Comparison of ENCODE assay signal across 8 mouse cellular contexts in genomic region chr7:45121404-45121803, GRCm38 (mm10). TPM values are rescaled to one million over a fixed set of nuclear protein-coding genes. Genes with fewer than 3 reads are reported as not detected.
DNase-seq lines count a peak whose midpoint lies in the region; ATAC-seq and TF ChIP-seq lines count a peak whose summit lies in the region.

No protein-coding gene starts in this region.

- H3K4me2 ChIP-seq in midbrain, embryonic 15.5 days, result no peak overlapping the region
- H3K4me2 ChIP-seq in intestine, embryonic 14.5 days (ENCODE audit: low read length), result peak overlapping the region; percentile 20; the same call in 1 of the 2 replicates
- H3K4me2 ChIP-seq in lung, postnatal 0 days (replicated peaks; ENCODE audit: low read depth, low read length), result peak overlapping the region; percentile 33; the same call in 1 of the 2 replicates

- H3K9ac ChIP-seq in midbrain, embryonic 15.5 days, result no peak overlapping the region
- H3K9ac ChIP-seq in intestine, embryonic 14.5 days (ENCODE audit: low read length), result peak overlapping the region; percentile 22; the same call in 1 of the 2 replicates
- no peak overlapping the region for H3K9ac ChIP-seq in lung, postnatal 0 days (replicated peaks; ENCODE audit: low read depth)

- WGBS in midbrain, embryonic 10.5 days, result 80% methylated on average over 8 of the region's 8 CpGs
- 64% methylated on average over 8 of the region's 8 CpGs for whole genome bisulfite sequencing in midbrain, embryonic 15.5 days
- WGBS in intestine, embryonic 14.5 days, result 55% methylated on average over 8 of the region's 8 CpGs
- WGBS in lung, postnatal 0 days, result 26% methylated on average over 8 of the region's 8 CpGs

- no peak for DNase-seq in midbrain, embryonic 10.5 days (ENCODE audit: low spot score)
- DNase-seq in intestine, embryonic 14.5 days (ENCODE audit: low spot score), result no peak
- DNase-seq in lung, postnatal 0 days (ENCODE audit: low spot score), result peak; percentile 71
- peak; percentile 84 to 92 for DNase-seq in thymus, adult 18-20 months
- no peak for DNase-seq in ovary, postnatal 36 days (ENCODE audit: low spot score)
- no peak for DNase-seq in cerebellum, postnatal 36 days

- peaks cover 82% of the 10 kb centered on the region for H3K36me3 ChIP-seq in midbrain, embryonic 10.5 days
- peaks cover 52% of the 10 kb centered on the region for H3K36me3 ChIP-seq in midbrain, embryonic 15.5 days (replicated peaks)
- H3K36me3 ChIP-seq in intestine, embryonic 14.5 days (ENCODE audit: control insufficient read depth, insufficient read depth, low read length), result peaks cover 64% of the 10 kb centered on the region
- H3K36me3 ChIP-seq in lung, postnatal 0 days (ENCODE audit: insufficient read depth, low read length), result peaks cover 19% of the 10 kb centered on the region; the same call in 1 of the 2 replicates

- H3K4me3 ChIP-seq in midbrain, embryonic 10.5 days, result peak overlapping the region; percentile 95
- H3K4me3 ChIP-seq in midbrain, embryonic 15.5 days, result no peak overlapping the region
- peak overlapping the region; percentile 13; the same call in 1 of the 2 replicates for H3K4me3 ChIP-seq in cortical plate, adult 2 months (ENCODE audit: insufficient read depth, low read length)
- H3K4me3 ChIP-seq in intestine, embryonic 14.5 days (ENCODE audit: low read depth, low read length), result no peak overlapping the region
- no peak overlapping the region for H3K4me3 ChIP-seq in lung, postnatal 0 days (ENCODE audit: low read depth, low read length)

- peaks cover 52% of the 10 kb centered on the region for H3K4me1 ChIP-seq in midbrain, embryonic 10.5 days
- peaks cover 32% of the 10 kb centered on the region for H3K4me1 ChIP-seq in midbrain, embryonic 15.5 days
- 0 out of 2 replicates have a peak, but pooled peaks cover 2% of the 10 kb centered on the region for H3K4me1 ChIP-seq in cortical plate, adult 2 months (ENCODE audit: control insufficient read depth, insufficient read depth, low read length)
- H3K4me1 ChIP-seq in intestine, embryonic 14.5 days (replicated peaks; ENCODE audit: control insufficient read depth, insufficient read depth, low read length), result peaks cover 32% of the 10 kb centered on the region; the same call in 1 of the 2 replicates
- H3K4me1 ChIP-seq in lung, postnatal 0 days (ENCODE audit: insufficient read depth, low read depth, low read length), result peaks cover 4% of the 10 kb centered on the region; the same call in 1 of the 2 replicates

- TF ChIP-seq EP300 in lung, postnatal 0 days (IDR thresholded peaks at IDR 0.05), result peak; percentile 77

- TF ChIP-seq CTCF in cortical plate, adult 2 months (IDR thresholded peaks at IDR 0.05; ENCODE audit: extremely low read depth, insufficient read depth, low read length), result no peak
- TF ChIP-seq CTCF in lung, postnatal 0 days (IDR thresholded peaks at IDR 0.05), result no peak

- 0 out of 2 replicates have a peak overlapping the region, but pooled peaks have one; percentile 19 for H3K27ac ChIP-seq in midbrain, embryonic 10.5 days (replicated peaks)
- no peak overlapping the region for H3K27ac ChIP-seq in midbrain, embryonic 15.5 days
- 0 out of 2 replicates have a peak overlapping the region, but pooled peaks have one; percentile 77 for H3K27ac ChIP-seq in cortical plate, adult 2 months (ENCODE audit: insufficient read depth, low read length)
- H3K27ac ChIP-seq in intestine, embryonic 14.5 days (ENCODE audit: low read depth), result no peak overlapping the region
- H3K27ac ChIP-seq in lung, postnatal 0 days (ENCODE audit: low read length), result peak overlapping the region; percentile 52

- no peak for ATAC-seq in midbrain, embryonic 15.5 days (replicated peaks)
- no peak for ATAC-seq in intestine, embryonic 14.5 days (replicated peaks; ENCODE audit: low FRiP score, low TSS enrichment, low read depth)
- peak; percentile 30 for ATAC-seq in lung, postnatal 0 days

- no peaks in the 10 kb centered on the region for H3K9me3 ChIP-seq in midbrain, embryonic 10.5 days (replicated peaks)
- no peaks in the 10 kb centered on the region for H3K9me3 ChIP-seq in midbrain, embryonic 15.5 days
- no peaks in the 10 kb centered on the region for H3K9me3 ChIP-seq in intestine, embryonic 14.5 days (ENCODE audit: control insufficient read depth, low read length)
- no peaks in the 10 kb centered on the region for H3K9me3 ChIP-seq in lung, postnatal 0 days (ENCODE audit: low read length)

- H3K27me3 ChIP-seq in midbrain, embryonic 10.5 days (ENCODE audit: low read depth, poor library complexity, severe bottlenecking), result no peaks in the 10 kb centered on the region
- no peaks in the 10 kb centered on the region for H3K27me3 ChIP-seq in midbrain, embryonic 15.5 days (replicated peaks)
- H3K27me3 ChIP-seq in intestine, embryonic 14.5 days (replicated peaks; ENCODE audit: control insufficient read depth, insufficient read depth, low read length), result no peaks in the 10 kb centered on the region
- no peaks in the 10 kb centered on the region for H3K27me3 ChIP-seq in lung, postnatal 0 days (replicated peaks; ENCODE audit: insufficient read depth, low read length)

- TF ChIP-seq POLR2A in cortical plate, adult 2 months (IDR thresholded peaks at IDR 0.05; ENCODE audit: extremely low read depth, insufficient read depth, low read length), result 0 out of 2 replicates have a peak, but pooled peaks have one; percentile 35

RNA-seq across cellular contexts. Expression of gene Rps11, which starts 2.8 kb away (rescaled TPM):
- 1,493 and 1,787 TPM in 2 replicates for polyA plus RNA-seq in midbrain, embryonic 10.5 days (2016; fragmentation: Nextera tagmentation; extraction: Ambion mirVana)
- polyA plus RNA-seq in midbrain, embryonic 15.5 days (2015; fragmentation: Nextera tagmentation; extraction: Ambion mirVana), result 742 and 762 TPM in 2 replicates
- 361 and 402 TPM in 2 replicates for polyA plus RNA-seq in cortical plate, adult 2 months (2012; rRNA removed)
- 1,923 and 1,961 TPM in 2 replicates for polyA plus RNA-seq in intestine, embryonic 14.5 days (2014; fragmentation: Nextera tagmentation; extraction: Ambion mirVana)
- 972 and 1,016 TPM in 2 replicates for polyA plus RNA-seq in lung, postnatal 0 days (2015; fragmentation: Nextera tagmentation; extraction: Ambion mirVana)

RNA-seq across cellular contexts. Expression of gene Rpl13a, which starts 7.2 kb away (rescaled TPM):
- polyA plus RNA-seq in midbrain, embryonic 10.5 days (2016; fragmentation: Nextera tagmentation; extraction: Ambion mirVana), result 1,083 and 1,243 TPM in 2 replicates
- 582 and 606 TPM in 2 replicates for polyA plus RNA-seq in midbrain, embryonic 15.5 days (2015; fragmentation: Nextera tagmentation; extraction: Ambion mirVana)
- 1,470 and 1,570 TPM in 2 replicates for polyA plus RNA-seq in cortical plate, adult 2 months (2012; rRNA removed)
- polyA plus RNA-seq in intestine, embryonic 14.5 days (2014; fragmentation: Nextera tagmentation; extraction: Ambion mirVana), result 1,687 and 1,710 TPM in 2 replicates
- 1,107 and 1,148 TPM in 2 replicates for polyA plus RNA-seq in lung, postnatal 0 days (2015; fragmentation: Nextera tagmentation; extraction: Ambion mirVana)

RNA-seq across cellular contexts. Expression of gene Gm45713, which starts 14.6 kb away (rescaled TPM):
- polyA plus RNA-seq in midbrain, embryonic 10.5 days (2016; fragmentation: Nextera tagmentation; extraction: Ambion mirVana), result 0.11 and 0.19 TPM in 2 replicates
- not detected in 2 replicates for polyA plus RNA-seq in midbrain, embryonic 15.5 days (2015; fragmentation: Nextera tagmentation; extraction: Ambion mirVana)
- polyA plus RNA-seq in cortical plate, adult 2 months (2012; rRNA removed), result 0.08 and 0.32 TPM in 2 replicates
- 0.72 and 0.81 TPM in 2 replicates for polyA plus RNA-seq in intestine, embryonic 14.5 days (2014; fragmentation: Nextera tagmentation; extraction: Ambion mirVana)
- 0.62 and 0.96 TPM in 2 replicates for polyA plus RNA-seq in lung, postnatal 0 days (2015; fragmentation: Nextera tagmentation; extraction: Ambion mirVana)

RNA-seq across cellular contexts. Expression of gene Flt3l, which starts 14.8 kb away (rescaled TPM):
- 1.1 and 1.4 TPM in 2 replicates for polyA plus RNA-seq in midbrain, embryonic 10.5 days (2016; fragmentation: Nextera tagmentation; extraction: Ambion mirVana)
- polyA plus RNA-seq in midbrain, embryonic 15.5 days (2015; fragmentation: Nextera tagmentation; extraction: Ambion mirVana), result 2.1 and 2.3 TPM in 2 replicates
- 18.4 and 20.8 TPM in 2 replicates for polyA plus RNA-seq in cortical plate, adult 2 months (2012; rRNA removed)
- 1.3 and 2.1 TPM in 2 replicates for polyA plus RNA-seq in intestine, embryonic 14.5 days (2014; fragmentation: Nextera tagmentation; extraction: Ambion mirVana)
- 5.1 and 6.1 TPM in 2 replicates for polyA plus RNA-seq in lung, postnatal 0 days (2015; fragmentation: Nextera tagmentation; extraction: Ambion mirVana)

RNA-seq across cellular contexts. Expression of gene Fcgrt, which starts 17.8 kb away (rescaled TPM):
- 12.0 and 15.3 TPM in 2 replicates for polyA plus RNA-seq in midbrain, embryonic 10.5 days (2016; fragmentation: Nextera tagmentation; extraction: Ambion mirVana)
- 32.0 and 36.8 TPM in 2 replicates for polyA plus RNA-seq in midbrain, embryonic 15.5 days (2015; fragmentation: Nextera tagmentation; extraction: Ambion mirVana)
- 30.7 and 37.0 TPM in 2 replicates for polyA plus RNA-seq in cortical plate, adult 2 months (2012; rRNA removed)
- polyA plus RNA-seq in intestine, embryonic 14.5 days (2014; fragmentation: Nextera tagmentation; extraction: Ambion mirVana), result 64.1 and 65.1 TPM in 2 replicates
- 138 and 143 TPM in 2 replicates for polyA plus RNA-seq in lung, postnatal 0 days (2015; fragmentation: Nextera tagmentation; extraction: Ambion mirVana)

Comparison
In these comparisons a context has a peak if more than half of its experiments do, and no peak if none do; other contexts are left out.
1. H3K27ac ChIP-seq: peak in midbrain, embryonic 10.5 days (single experiment), cortical plate, adult 2 months (single experiment) and lung, postnatal 0 days (single experiment); none in midbrain, embryonic 15.5 days (single experiment) and intestine, embryonic 14.5 days (single experiment).
2. H3K4me3 ChIP-seq: peak in midbrain, embryonic 10.5 days (single experiment) and cortical plate, adult 2 months (single experiment); none in midbrain, embryonic 15.5 days (single experiment), intestine, embryonic 14.5 days (single experiment) and lung, postnatal 0 days (single experiment).
3. DNase-seq: peak in lung, postnatal 0 days (single experiment) and thymus, adult 18-20 months (2 of 2); none in midbrain, embryonic 10.5 days (single experiment), intestine, embryonic 14.5 days (single experiment), ovary, postnatal 36 days (single experiment) and cerebellum, postnatal 36 days (0 of 2).